Mouse (Mus musculus): ENCODE measurements at regions not wholly inside any gene's neighbourhood (a gene's known extent, or its start where the extent isn't known, plus 50 kb on each side); places are given as distances from the start of the nearest gene placed in this dataset.
A peak's percentile ranks its signal among the peaks of the same experiment; 100 is the strongest.
"Not testable (repeated sequence)": the region's sequence is repeated elsewhere in the genome, so short reads cannot be mapped to it uniquely, and the experiment has no call there.

DNA sequence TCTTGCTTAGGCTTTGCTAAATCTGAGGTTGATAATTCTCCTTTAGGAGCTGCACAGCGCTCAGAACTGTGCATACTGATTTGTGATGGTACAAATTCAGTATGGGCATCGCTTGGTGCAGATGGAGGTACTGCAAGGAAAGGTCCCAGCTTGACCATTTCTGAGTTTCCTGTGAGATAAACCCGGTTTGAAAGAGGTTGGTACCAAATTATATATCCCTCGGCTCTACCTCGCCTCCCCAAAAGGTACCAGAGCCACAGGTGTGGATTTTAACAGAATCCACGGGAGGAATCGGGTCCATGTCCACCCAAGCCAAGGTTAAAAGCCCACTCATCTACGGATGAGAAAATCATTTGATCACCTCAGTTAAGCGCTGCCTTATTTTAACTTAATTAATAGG lies 172.5 kb upstream of the Zfp808 start:
- DNase-seq (ENCODE audit: low spot score in 2 of 2): not testable (repeated sequence)

- DNase-seq (ENCODE audit: low spot score in 2 of 2): not testable (repeated sequence)
Observed at GRCm38 (mm10) chr13:61978856-61979255, 150.8 kb upstream of the Zfp808 start.

DNA sequence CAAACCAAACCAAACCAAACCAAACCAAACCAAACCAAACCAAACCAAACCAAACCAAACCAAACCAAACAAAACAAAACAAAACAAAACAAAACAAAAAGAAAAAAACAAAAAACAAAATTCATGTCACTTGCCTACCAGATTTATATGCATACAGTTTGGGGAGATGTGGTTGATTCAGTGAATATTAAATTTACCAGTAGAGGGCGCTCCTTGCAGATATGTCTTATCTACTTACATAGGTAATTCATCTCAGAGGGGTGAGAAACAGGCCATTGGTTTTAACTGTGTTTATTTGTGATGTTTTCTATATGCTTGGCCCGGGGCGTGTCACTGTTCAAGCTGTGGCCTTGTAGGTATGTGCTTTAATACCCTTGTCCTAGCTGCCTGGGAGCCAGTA lies 133.2 kb upstream of the Zfp808 start:
- DNase-seq (ENCODE audit: low spot score in 2 of 2): not testable (repeated sequence)

DNA sequence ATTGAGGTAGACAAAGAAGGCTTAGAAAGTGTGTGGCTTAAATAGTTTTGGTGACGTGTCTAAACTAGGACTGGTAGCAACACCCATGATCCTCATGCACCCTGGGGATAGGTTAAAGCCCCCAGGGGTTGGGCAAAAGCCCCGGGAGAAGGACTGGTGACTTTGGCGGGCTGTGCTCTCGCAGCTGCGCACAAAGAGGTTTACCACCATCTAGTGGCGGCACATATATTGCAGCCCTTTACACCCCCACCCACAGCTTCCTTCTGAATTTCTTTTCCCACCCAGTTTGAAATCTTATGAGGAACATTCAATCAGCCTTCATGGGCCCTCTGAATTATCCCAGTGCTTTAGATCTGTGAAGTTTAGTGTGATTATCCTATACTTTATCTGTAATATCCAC lies 130.9 kb upstream of the Zfp808 start:
- DNase-seq (ENCODE audit: low spot score in 2 of 2): not testable (repeated sequence)

DNA sequence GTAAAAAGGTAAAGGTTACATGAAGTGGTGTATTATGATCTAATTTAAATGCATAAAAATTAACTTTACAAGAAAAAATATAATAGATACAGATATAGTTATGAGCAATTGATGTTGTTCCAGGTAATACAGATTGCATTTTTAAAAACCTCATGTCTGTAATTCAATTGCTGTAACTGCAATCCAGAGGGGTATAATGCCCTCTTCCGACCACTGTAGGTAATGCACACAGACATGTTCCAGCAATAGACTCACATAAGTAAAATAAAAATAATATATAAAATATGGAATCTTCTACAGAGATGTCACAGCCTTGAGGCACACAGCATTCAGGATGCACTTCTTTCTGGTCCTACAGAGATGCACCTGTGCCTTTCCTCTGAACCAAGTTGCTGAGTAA lies 122.4 kb upstream of the Zfp808 start:
- peak in 1 of 2 experiments; percentile 2 for DNase-seq (ENCODE audit: low spot score in 2 of 2)

DNA sequence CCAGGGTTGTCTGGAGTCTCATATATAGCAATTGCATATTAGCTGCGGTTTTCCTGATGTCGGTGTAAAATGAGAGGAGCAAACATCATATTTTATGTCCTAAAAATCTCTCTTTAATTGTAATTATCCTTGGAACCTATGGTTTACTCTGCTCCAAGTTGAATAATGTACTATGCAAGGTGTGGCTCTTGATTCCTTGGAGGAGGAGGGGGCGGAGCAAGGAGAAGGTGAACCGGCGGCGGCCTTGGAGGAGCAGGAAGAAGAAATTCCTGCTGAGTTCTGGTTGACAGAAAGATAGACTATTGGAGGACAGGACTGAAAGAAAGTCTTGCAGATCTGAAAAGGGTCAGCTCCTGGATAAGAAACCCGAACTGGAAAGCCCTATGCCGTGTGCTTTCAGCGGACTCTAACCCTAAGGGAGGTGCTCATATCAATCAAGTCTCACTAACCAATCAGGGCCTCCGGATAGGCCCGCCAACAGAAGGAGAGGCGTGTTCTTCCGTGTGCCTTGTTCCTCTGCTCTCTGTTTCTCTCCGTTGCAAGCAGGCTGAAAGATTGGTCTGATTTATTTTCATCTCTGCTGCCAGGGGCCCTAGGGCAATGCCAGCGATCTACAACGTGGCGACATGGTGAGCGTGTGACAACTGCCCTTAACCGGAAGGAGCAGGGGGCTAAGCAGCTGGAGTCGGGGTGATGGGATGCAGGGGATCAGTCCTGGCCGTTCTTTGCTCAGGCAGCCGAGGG lies 114.1 kb upstream of the Zfp808 start:
- peak; percentile 0 to 29 for DNase-seq (ENCODE audit: low spot score in 2 of 2)

GRCm38 (mm10) chr13:62016168-62016502 lies 113.6 kb upstream of the Zfp808 start:
- DNase-seq (ENCODE audit: low spot score in 2 of 2): not testable (repeated sequence)

DNA sequence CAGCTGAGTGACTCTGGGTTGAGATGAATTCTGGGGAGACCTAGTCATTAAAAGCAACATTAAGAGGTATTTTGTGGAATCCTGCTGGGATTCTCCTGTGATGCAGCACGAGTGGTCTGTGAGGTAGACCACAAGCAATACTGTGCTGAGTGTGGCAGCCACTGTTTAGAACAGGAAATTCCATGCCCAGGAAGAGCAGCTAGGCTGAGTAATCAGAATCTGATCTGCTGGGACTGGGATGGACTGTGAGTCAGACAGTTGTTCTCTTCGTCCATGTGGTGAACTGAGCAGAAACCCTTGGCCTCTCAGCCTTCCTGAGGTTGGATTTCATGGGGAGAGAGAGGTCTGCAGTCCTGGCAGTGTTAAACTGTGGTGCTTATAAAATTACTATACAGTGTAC lies 92.0 kb upstream of the Zfp808 start:
- DNase-seq (ENCODE audit: low spot score in 2 of 2): not testable (repeated sequence)

- not testable (repeated sequence) for DNase-seq (ENCODE audit: low spot score in 2 of 2)
Observed at GRCm38 (mm10) chr13:62077951-62078671, 51.6 kb upstream of the Zfp808 start.

GRCm38 (mm10) chr13:62078893-62079292 lies 50.8 kb upstream of the Zfp808 start:
- DNase-seq (ENCODE audit: low spot score in 2 of 2): not testable (repeated sequence)

Small RNAs in the stretch of these regions (microRNA-seq; reads per million reads assigned to microRNA genes)
- 0 reads per million in 2 experiments for gene Gm25649

Data from layer of hippocampus, adult 18-20 months (tissue).